ENCODE assay signal across 8 mouse cellular contexts in the genomic region with DNA sequence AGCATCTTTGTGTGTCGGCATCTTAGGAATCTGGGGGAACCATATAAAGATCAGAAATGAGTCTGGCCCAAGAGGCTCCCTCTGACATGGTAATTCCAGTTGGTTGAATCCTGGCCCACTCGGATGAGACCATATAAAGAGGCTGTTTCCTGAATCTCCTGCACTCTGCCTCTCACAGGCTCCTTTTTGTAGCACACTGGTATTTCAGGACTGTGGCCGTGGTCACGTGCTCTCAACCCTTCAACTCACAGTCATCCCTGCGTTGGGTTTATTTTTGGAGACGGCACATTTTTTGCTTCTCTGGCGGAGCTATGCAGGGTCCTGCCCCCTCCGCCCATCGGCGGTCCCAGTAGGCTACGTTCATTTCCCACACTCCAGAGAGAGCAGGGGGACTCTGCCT. TPM values are rescaled to one million over a fixed set of nuclear protein-coding genes. Genes with fewer than 3 reads are reported as not detected.
A peak's percentile ranks its signal among the peaks of the same experiment; 100 is the strongest.
DNase-seq lines count a peak whose midpoint lies in the region; ATAC-seq and TF ChIP-seq lines count a peak whose summit lies in the region.

No protein-coding gene starts in this region.

- WGBS in midbrain, embryonic 16.5 days, result 76% methylated on average over 11 of the region's 11 CpGs
- WGBS in midbrain, postnatal 0 days, result 74% methylated on average over 11 of the region's 11 CpGs
- 33% methylated on average over 11 of the region's 11 CpGs for WGBS in heart, embryonic 16.5 days
- WGBS in stomach, postnatal 0 days, result 56% methylated on average over 11 of the region's 11 CpGs

- H3K9me3 ChIP-seq in midbrain, embryonic 16.5 days (replicated peaks; ENCODE audit: control insufficient read depth, low read length, poor library complexity, severe bottlenecking), result no peaks in the 10 kb centered on the region
- H3K9me3 ChIP-seq in midbrain, postnatal 0 days (ENCODE audit: low read length), result no peaks in the 10 kb centered on the region
- no peaks in the 10 kb centered on the region for H3K9me3 ChIP-seq in heart, embryonic 16.5 days (replicated peaks; ENCODE audit: control insufficient read depth, low read length)
- H3K9me3 ChIP-seq in stomach, postnatal 0 days (ENCODE audit: control insufficient read depth, low read length), result no peaks in the 10 kb centered on the region

- no peak for DNase-seq in midbrain, postnatal 0 days (ENCODE audit: low spot score)
- peak; percentile 49 to 58 for DNase-seq in kidney, postnatal 36 days
- DNase-seq in stomach, postnatal 0 days (ENCODE audit: low spot score), result no peak
- DNase-seq in embryo, embryonic 11 days, result no peak
- no peak for DNase-seq in cerebellum, postnatal 36 days
- DNase-seq in adrenal gland, postnatal 14 days, result no peak

- H3K27ac ChIP-seq in midbrain, embryonic 16.5 days (ENCODE audit: low read length), result 0 out of 2 replicates have a peak overlapping the region, but pooled peaks have one; percentile 17
- H3K27ac ChIP-seq in midbrain, postnatal 0 days (ENCODE audit: low read depth, low read length), result no peak overlapping the region
- H3K27ac ChIP-seq in heart, embryonic 16.5 days (ENCODE audit: low read length), result peak overlapping the region; percentile 93
- no peak overlapping the region for H3K27ac ChIP-seq in stomach, postnatal 0 days (replicated peaks)

- peaks cover 12% of the 10 kb centered on the region for H3K4me1 ChIP-seq in midbrain, embryonic 16.5 days (ENCODE audit: control insufficient read depth, insufficient read depth, low read length)
- H3K4me1 ChIP-seq in midbrain, postnatal 0 days (ENCODE audit: insufficient read depth, low read length), result no peaks in the 10 kb centered on the region
- peaks cover 42% of the 10 kb centered on the region for H3K4me1 ChIP-seq in heart, embryonic 16.5 days (ENCODE audit: control insufficient read depth, insufficient read depth, low read length)
- H3K4me1 ChIP-seq in stomach, postnatal 0 days (replicated peaks; ENCODE audit: control insufficient read depth, insufficient read depth), result no peaks in the 10 kb centered on the region

- no peak overlapping the region for H3K4me3 ChIP-seq in midbrain, embryonic 16.5 days (ENCODE audit: low read depth, low read length)
- H3K4me3 ChIP-seq in midbrain, postnatal 0 days (ENCODE audit: low read depth, low read length), result no peak overlapping the region
- no peak overlapping the region for H3K4me3 ChIP-seq in heart, embryonic 16.5 days (ENCODE audit: low read length)
- no peak overlapping the region for H3K4me3 ChIP-seq in stomach, postnatal 0 days (ENCODE audit: low read depth, low read length)

- H3K9ac ChIP-seq in midbrain, embryonic 16.5 days (ENCODE audit: low read depth, low read length), result no peak overlapping the region; the same call in 1 of the 2 replicates
- no peak overlapping the region for H3K9ac ChIP-seq in midbrain, postnatal 0 days (replicated peaks; ENCODE audit: low read length, poor library complexity, severe bottlenecking)
- H3K9ac ChIP-seq in heart, embryonic 16.5 days (ENCODE audit: low read length), result peak overlapping the region; percentile 67
- H3K9ac ChIP-seq in stomach, postnatal 0 days (ENCODE audit: low read length), result no peak overlapping the region

- TF ChIP-seq CTCF in midbrain, postnatal 0 days (IDR thresholded peaks at IDR 0.05), result no peak
- TF ChIP-seq CTCF in stomach, postnatal 0 days (IDR thresholded peaks at IDR 0.05; ENCODE audit: low read depth), result no peak

- no peaks in the 10 kb centered on the region for H3K27me3 ChIP-seq in midbrain, embryonic 16.5 days (ENCODE audit: control insufficient read depth, insufficient read depth, low read depth, low read length)
- no peaks in the 10 kb centered on the region for H3K27me3 ChIP-seq in midbrain, postnatal 0 days (ENCODE audit: insufficient read depth, low read length)
- no peaks in the 10 kb centered on the region for H3K27me3 ChIP-seq in heart, embryonic 16.5 days (ENCODE audit: control insufficient read depth, insufficient read depth, low read length)
- H3K27me3 ChIP-seq in stomach, postnatal 0 days (ENCODE audit: control insufficient read depth, insufficient read depth, low read length), result no peaks in the 10 kb centered on the region

- ATAC-seq in midbrain, embryonic 16.5 days, result no peak
- ATAC-seq in midbrain, postnatal 0 days (ENCODE audit: low FRiP score), result no peak
- peak; percentile 86 for ATAC-seq in heart, embryonic 16.5 days (replicated peaks; ENCODE audit: extremely low read depth, insufficient read depth, low FRiP score)
- ATAC-seq in stomach, postnatal 0 days (ENCODE audit: low FRiP score, low TSS enrichment), result peak; percentile 64; the same call in 1 of the 2 replicates

- H3K36me3 ChIP-seq in midbrain, embryonic 16.5 days (ENCODE audit: control insufficient read depth, insufficient read depth, low read length), result no peaks in the 10 kb centered on the region
- 0 out of 2 replicates have a peak, but pooled peaks cover 4% of the 10 kb centered on the region for H3K36me3 ChIP-seq in midbrain, postnatal 0 days (ENCODE audit: insufficient read depth, low read length)
- no peaks in the 10 kb centered on the region for H3K36me3 ChIP-seq in heart, embryonic 16.5 days (ENCODE audit: control insufficient read depth, insufficient read depth)
- H3K36me3 ChIP-seq in stomach, postnatal 0 days (ENCODE audit: control insufficient read depth, insufficient read depth, low read length), result no peaks in the 10 kb centered on the region; the same call in 1 of the 2 replicates

- no peak for TF ChIP-seq EP300 in stomach, postnatal 0 days (optimal IDR thresholded peaks at IDR 0.05)

- H3K4me2 ChIP-seq in midbrain, embryonic 16.5 days (ENCODE audit: low read length), result no peak overlapping the region
- no peak overlapping the region for H3K4me2 ChIP-seq in midbrain, postnatal 0 days (ENCODE audit: low read depth, low read length, poor library complexity, severe bottlenecking)
- peak overlapping the region; percentile 46 for H3K4me2 ChIP-seq in heart, embryonic 16.5 days (ENCODE audit: low read depth, low read length)
- no peak overlapping the region for H3K4me2 ChIP-seq in stomach, postnatal 0 days (replicated peaks; ENCODE audit: low read depth)

RNA-seq across cellular contexts. Expression of a gene that starts 22.0 kb away (rescaled TPM):
- polyA plus RNA-seq in midbrain, embryonic 16.5 days (2015; fragmentation: Nextera tagmentation; extraction: Ambion mirVana), result 36.4 and 43.1 TPM in 2 replicates
- total RNA-seq in midbrain, postnatal 0 days (2014; rRNA removed), result 11.9 and 13.7 TPM in 2 replicates
- 29.7 and 30.0 TPM in 2 replicates for polyA plus RNA-seq in midbrain, postnatal 0 days (2015; fragmentation: Nextera tagmentation; extraction: Ambion mirVana)
- 116 and 118 TPM in 2 replicates for polyA plus RNA-seq in heart, embryonic 16.5 days (2015; fragmentation: Nextera tagmentation; extraction: Ambion mirVana)
- polyA plus RNA-seq in stomach, postnatal 0 days (2015; fragmentation: Nextera tagmentation; extraction: Ambion mirVana), result 48.0 and 49.4 TPM in 2 replicates
- 23.3 and 25.3 TPM in 2 replicates for total RNA-seq in adrenal gland, postnatal 14 days (2021)

RNA-seq across cellular contexts. Expression of a gene that starts 25.5 kb away (rescaled TPM):
- polyA plus RNA-seq in midbrain, embryonic 16.5 days (2015; fragmentation: Nextera tagmentation; extraction: Ambion mirVana), result 4.0 and 4.1 TPM in 2 replicates
- total RNA-seq in midbrain, postnatal 0 days (2014; rRNA removed), result 3.3 and 3.6 TPM in 2 replicates
- 3.7 and 4.4 TPM in 2 replicates for polyA plus RNA-seq in midbrain, postnatal 0 days (2015; fragmentation: Nextera tagmentation; extraction: Ambion mirVana)
- 23.9 and 26.1 TPM in 2 replicates for polyA plus RNA-seq in heart, embryonic 16.5 days (2015; fragmentation: Nextera tagmentation; extraction: Ambion mirVana)
- polyA plus RNA-seq in stomach, postnatal 0 days (2015; fragmentation: Nextera tagmentation; extraction: Ambion mirVana), result 9.4 and 9.5 TPM in 2 replicates
- 11.3 and 13.2 TPM in 2 replicates for total RNA-seq in adrenal gland, postnatal 14 days (2021)

Comparison
In these comparisons a context has a peak if more than half of its experiments do, and no peak if none do; other contexts are left out.
1. H3K27ac ChIP-seq: peak in midbrain, embryonic 16.5 days (single experiment) and heart, embryonic 16.5 days (single experiment); none in midbrain, postnatal 0 days (single experiment) and stomach, postnatal 0 days (single experiment).
2. ATAC-seq: peak in heart, embryonic 16.5 days (single experiment) and stomach, postnatal 0 days (single experiment); none in midbrain, embryonic 16.5 days (single experiment) and midbrain, postnatal 0 days (single experiment).
3. DNase-seq: peak in kidney, postnatal 36 days (2 of 2); none in midbrain, postnatal 0 days (single experiment), stomach, postnatal 0 days (single experiment), embryo, embryonic 11 days (single experiment), cerebellum, postnatal 36 days (0 of 2) and adrenal gland, postnatal 14 days (single experiment).